Mouse (Mus musculus) lung, postnatal 0 days (tissue): ENCODE measurements around the gene Flt1.

Experiments used
- CTCF ChIP-seq: IDR thresholded peaks from 2 replicates; pipeline ENCODE4 v1.5.1; 2016; ENCODE audit warnings: antibody characterized with exemption, mild to moderate bottlenecking
- EP300 ChIP-seq: IDR thresholded peaks from 2 replicates; pipeline ENCODE4 v1.6.1; 2016; ENCODE audit warnings: antibody characterized with exemption, mild to moderate bottlenecking, control low read depth

DNA sequence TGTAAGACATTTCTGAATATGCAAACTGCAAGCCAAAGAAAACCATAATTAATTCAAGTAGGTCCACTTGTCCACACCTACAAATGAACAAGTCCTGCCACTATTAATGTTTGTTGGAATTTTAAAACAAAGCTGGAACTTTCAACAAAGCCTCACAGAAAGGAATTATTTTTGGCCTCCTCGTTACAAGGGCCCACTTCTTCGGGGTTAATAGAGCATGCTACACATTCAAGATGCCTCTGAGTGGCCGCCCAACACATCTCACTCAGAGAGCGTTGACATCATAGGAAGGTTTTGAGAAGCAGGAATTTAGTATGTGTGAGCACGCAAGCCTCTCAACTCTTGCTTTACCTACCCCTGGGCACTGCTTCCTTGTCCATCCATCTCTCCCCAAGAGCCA, 50.0 kb downstream of the Flt1 start:
- TF ChIP-seq CTCF = no peak
- TF ChIP-seq EP300 = no peak
